Mouse (Mus musculus): ENCODE data around the gene Spz1.

DNA sequence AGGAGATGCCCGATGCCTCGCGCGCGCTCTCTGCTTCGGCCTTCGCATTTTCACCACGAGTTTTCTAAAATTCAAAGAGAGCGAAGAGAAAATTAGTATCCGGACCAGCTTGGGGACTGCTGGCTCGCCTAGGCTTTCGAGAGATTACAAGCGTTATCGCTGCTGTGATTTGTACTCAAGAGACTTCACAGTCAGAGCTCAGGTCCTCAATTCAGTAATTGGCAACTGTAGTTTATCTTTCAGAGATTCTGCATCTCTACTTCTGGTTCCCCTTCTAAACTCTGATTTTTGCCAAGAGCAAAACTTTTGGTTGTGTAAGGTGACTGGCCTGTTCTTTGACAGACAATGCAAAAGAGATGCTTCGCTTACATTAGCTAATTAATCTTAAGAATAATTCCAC is 44.7 kb downstream of the Spz1 start:
- TF ChIP-seq USF1 (IDR thresholded peaks at IDR 0.05; ENCODE audit: low read depth) (no peak), MYOG (IDR thresholded peaks at IDR 0.05; ENCODE audit: control insufficient read depth in 1 of 3, insufficient read depth in 1 of 3, insufficient read length in 2 of 3, low read depth in 2 of 3) (no peak), E2F4 (IDR thresholded peaks at IDR 0.05; ENCODE audit: insufficient read depth) (no peak), MAX (IDR thresholded peaks at IDR 0.05; ENCODE audit: low read depth) (no peak), TCF12 (IDR thresholded peaks at IDR 0.05; ENCODE audit: insufficient read depth, poor library complexity, severe bottlenecking) (no peak), POLR2A (IDR thresholded peaks at IDR 0.05; ENCODE audit: insufficient read length, low read depth) (no peak), REST (IDR thresholded peaks at IDR 0.05; ENCODE audit: insufficient read depth, insufficient read length) (no peak)

All from myocyte (in vitro differentiated cells).